Mouse (Mus musculus): ENCODE measurements around the gene Slc9b1. TPM values are rescaled to one million over a fixed set of nuclear protein-coding genes. Genes with fewer than 3 reads are reported as not detected.
A peak's percentile ranks its signal among the peaks of the same experiment; 100 is the strongest.

Gene Slc9b1
- polyA plus RNA-seq (2012; fragmentation: generic; extraction: Trizol) = not detected

DNA sequence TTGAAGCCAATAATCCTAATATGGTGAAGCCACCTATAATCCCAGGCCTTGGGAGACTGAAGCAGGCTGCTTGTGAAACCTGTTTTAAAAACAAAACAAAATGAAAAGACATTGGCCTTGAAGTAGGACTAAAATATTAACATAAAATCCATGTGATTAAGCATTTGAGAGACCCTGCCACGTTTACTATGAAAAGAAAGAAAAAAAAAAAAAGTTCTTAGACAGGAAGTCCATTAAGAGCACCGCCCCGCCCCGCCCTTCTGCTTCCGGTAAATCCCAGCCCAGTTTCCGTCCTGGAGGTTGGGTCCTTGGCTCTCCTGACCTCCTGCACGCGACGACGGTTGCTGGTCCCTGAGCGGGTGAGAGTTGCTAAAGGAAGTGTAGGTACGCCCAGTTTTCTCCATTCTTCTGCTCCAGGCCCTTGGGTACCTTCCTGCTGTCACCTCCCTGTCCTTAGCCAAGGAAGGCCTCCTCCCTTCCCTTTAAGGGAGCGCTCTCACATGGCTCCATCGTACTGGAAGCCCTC is at the start of gene Slc9b1:
Gene Slc9b1, plus strand, starts transcription at position 291 of the 526 bp plus-strand sequence.
- Histone ChIP-seq H3K4me3 (no peak within 1 kb of the TSS), H3ac (ENCODE audit: control insufficient read depth, insufficient read length) (no peak within 1 kb of the TSS), H3K27me3 (ENCODE audit: control insufficient read depth, insufficient read depth, insufficient read length) (no peaks in the 10 kb centered on the region), H3K79me2 (ENCODE audit: control insufficient read depth, insufficient read depth) (no peaks in the 10 kb centered on the region), H3K4me2 (ENCODE audit: low read depth) (no peak within 1 kb of the TSS), H3K36me3 (ENCODE audit: control insufficient read depth, insufficient read depth) (no peaks in the 10 kb centered on the region)
- TF ChIP-seq CEBPB (IDR thresholded peaks at IDR 0.05; ENCODE audit: insufficient read depth, poor library complexity, severe bottlenecking) = no peak
- no peak for TF ChIP-seq MAX (IDR thresholded peaks at IDR 0.05; ENCODE audit: low read depth)
- TF ChIP-seq E2F4 (IDR thresholded peaks at IDR 0.05; ENCODE audit: insufficient read depth) = no peak
- no peak for TF ChIP-seq MYOG (IDR thresholded peaks at IDR 0.05; ENCODE audit: control insufficient read depth in 1 of 3, insufficient read depth in 1 of 3, insufficient read length in 2 of 3, low read depth in 2 of 3)
- no peak for TF ChIP-seq USF1 (IDR thresholded peaks at IDR 0.05; ENCODE audit: low read depth)
- no peak for TF ChIP-seq MYOD1 (IDR thresholded peaks at IDR 0.05; ENCODE audit: control insufficient read depth in 1 of 3, insufficient read length in 2 of 3, low read depth in 2 of 3)
- TF ChIP-seq REST (IDR thresholded peaks at IDR 0.05; ENCODE audit: insufficient read depth, insufficient read length) = no peak
- no peak for TF ChIP-seq TCF3 (IDR thresholded peaks at IDR 0.05; ENCODE audit: insufficient read length, low read depth)
- no peak for TF ChIP-seq SRF (IDR thresholded peaks at IDR 0.05; ENCODE audit: control insufficient read depth, insufficient read length, low read depth)
- no peak for TF ChIP-seq TCF12 (IDR thresholded peaks at IDR 0.05; ENCODE audit: insufficient read depth, poor library complexity, severe bottlenecking)
- no peak for TF ChIP-seq POLR2AphosphoS2 (IDR thresholded peaks at IDR 0.05; ENCODE audit: insufficient read length, low read depth)
- no peak for TF ChIP-seq POLR2A (IDR thresholded peaks at IDR 0.05; ENCODE audit: insufficient read length, low read depth)

DNA sequence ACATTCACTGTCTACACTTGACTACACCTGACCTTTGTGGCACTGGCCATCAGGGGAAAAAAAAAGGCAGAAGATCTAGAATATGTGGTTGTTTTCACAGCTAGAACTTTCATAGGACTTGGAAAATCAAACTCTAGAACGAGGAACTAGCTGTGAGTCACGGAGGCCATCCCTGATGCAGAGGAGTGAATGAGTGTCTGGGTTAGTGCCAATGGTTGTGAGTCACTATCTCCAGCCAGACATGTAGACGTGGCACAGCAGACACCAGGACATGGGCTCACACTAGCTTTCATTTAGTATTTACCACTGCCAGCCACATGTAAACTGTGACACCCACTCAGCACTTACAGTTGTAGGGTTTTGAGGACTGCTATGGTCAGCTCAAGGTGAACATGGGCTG is 49.3 kb upstream of the Slc9b1 start:
- Histone ChIP-seq H3K27me3 (ENCODE audit: control insufficient read depth, insufficient read depth, insufficient read length) (no peaks in the 10 kb centered on the region), H3K79me2 (ENCODE audit: control insufficient read depth, insufficient read depth) (no peaks in the 10 kb centered on the region), H3K4me2 (ENCODE audit: low read depth) (peak overlapping the region; percentile 80), H3K36me3 (ENCODE audit: control insufficient read depth, insufficient read depth) (no peaks in the 10 kb centered on the region), H3ac (ENCODE audit: control insufficient read depth, insufficient read length) (no peak overlapping the region), H3K4me3 (no peak overlapping the region)
- TF ChIP-seq USF1 (IDR thresholded peaks at IDR 0.05; ENCODE audit: low read depth) (no peak), TCF3 (IDR thresholded peaks at IDR 0.05; ENCODE audit: insufficient read length, low read depth) (no peak), MYOD1 (IDR thresholded peaks at IDR 0.05; ENCODE audit: control insufficient read depth in 1 of 3, insufficient read length in 2 of 3, low read depth in 2 of 3) (peak in 1 of 3 experiments; percentile 11), MAX (IDR thresholded peaks at IDR 0.05; ENCODE audit: low read depth) (no peak), POLR2A (IDR thresholded peaks at IDR 0.05; ENCODE audit: insufficient read length, low read depth) (no peak), SRF (IDR thresholded peaks at IDR 0.05; ENCODE audit: control insufficient read depth, insufficient read length, low read depth) (no peak)

DNA sequence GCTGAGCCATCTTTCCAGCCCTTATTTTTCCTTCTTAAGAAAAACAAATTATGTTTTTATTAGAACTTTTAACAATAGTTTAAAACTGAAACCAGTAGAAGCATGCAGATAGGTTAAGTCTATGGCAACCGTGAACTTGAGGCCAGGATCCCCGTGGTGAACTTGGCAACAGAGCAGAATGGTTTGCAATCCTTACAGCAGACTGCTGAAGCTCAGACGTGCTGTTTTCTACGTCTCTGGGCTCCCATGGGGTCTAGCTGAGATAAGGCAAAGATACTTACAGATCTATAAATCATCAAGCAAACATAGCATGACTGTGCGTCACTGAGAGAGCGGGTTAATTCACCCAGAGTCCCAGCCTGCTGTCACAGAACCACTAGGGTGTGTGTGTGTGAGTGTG is 47.7 kb upstream of the Slc9b1 start:
- Histone ChIP-seq H3K36me3 (ENCODE audit: control insufficient read depth, insufficient read depth) (no peaks in the 10 kb centered on the region), H3K27me3 (ENCODE audit: control insufficient read depth, insufficient read depth, insufficient read length) (no peaks in the 10 kb centered on the region), H3K79me2 (ENCODE audit: control insufficient read depth, insufficient read depth) (no peaks in the 10 kb centered on the region), H3K4me2 (ENCODE audit: low read depth) (peak overlapping the region; percentile 13), H3ac (ENCODE audit: control insufficient read depth, insufficient read length) (no peak overlapping the region), H3K4me3 (no peak overlapping the region)
- TF ChIP-seq MYOD1 (IDR thresholded peaks at IDR 0.05; ENCODE audit: control insufficient read depth in 1 of 3, insufficient read length in 2 of 3, low read depth in 2 of 3) (no peak), TCF12 (IDR thresholded peaks at IDR 0.05; ENCODE audit: insufficient read depth, poor library complexity, severe bottlenecking) (no peak), SRF (IDR thresholded peaks at IDR 0.05; ENCODE audit: control insufficient read depth, insufficient read length, low read depth) (no peak), E2F4 (IDR thresholded peaks at IDR 0.05; ENCODE audit: insufficient read depth) (no peak)

DNA sequence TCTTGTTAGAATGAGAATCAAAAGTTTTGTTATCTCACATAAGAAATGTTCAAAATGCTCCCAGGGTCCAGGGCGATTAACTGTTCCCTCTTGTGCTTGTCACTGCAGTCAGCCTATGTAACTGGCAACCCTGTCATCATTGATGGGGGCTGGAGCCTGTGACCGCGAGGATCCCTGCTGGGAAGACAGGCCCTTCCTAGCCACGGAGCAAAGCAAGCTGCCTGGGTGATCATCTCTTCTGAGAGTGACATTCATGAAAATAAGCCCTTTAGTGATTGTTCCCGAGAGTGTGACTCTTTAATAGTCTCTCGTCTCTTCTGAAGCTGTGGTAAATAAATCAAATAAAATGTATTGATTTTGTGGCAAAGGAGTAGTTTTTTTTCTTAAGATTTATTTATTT is 43.8 kb upstream of the Slc9b1 start:
- no peak for TF ChIP-seq TCF12 (IDR thresholded peaks at IDR 0.05; ENCODE audit: insufficient read depth, poor library complexity, severe bottlenecking)
- TF ChIP-seq TCF3 (IDR thresholded peaks at IDR 0.05; ENCODE audit: insufficient read length, low read depth) = no peak
- TF ChIP-seq SRF (IDR thresholded peaks at IDR 0.05; ENCODE audit: control insufficient read depth, insufficient read length, low read depth) = no peak
- no peak for TF ChIP-seq USF1 (IDR thresholded peaks at IDR 0.05; ENCODE audit: low read depth)
- no peak for TF ChIP-seq MYOD1 (IDR thresholded peaks at IDR 0.05; ENCODE audit: control insufficient read depth in 1 of 3, insufficient read length in 2 of 3, low read depth in 2 of 3)
- no peak for TF ChIP-seq REST (IDR thresholded peaks at IDR 0.05; ENCODE audit: insufficient read depth, insufficient read length)
- TF ChIP-seq POLR2A (IDR thresholded peaks at IDR 0.05; ENCODE audit: insufficient read length, low read depth) = no peak
- TF ChIP-seq POLR2AphosphoS2 (IDR thresholded peaks at IDR 0.05; ENCODE audit: insufficient read length, low read depth) = no peak
- TF ChIP-seq CEBPB (IDR thresholded peaks at IDR 0.05; ENCODE audit: insufficient read depth, poor library complexity, severe bottlenecking) = no peak
- no peak for TF ChIP-seq MYOG (IDR thresholded peaks at IDR 0.05; ENCODE audit: control insufficient read depth in 1 of 3, insufficient read depth in 1 of 3, insufficient read length in 2 of 3, low read depth in 2 of 3)
- TF ChIP-seq E2F4 (IDR thresholded peaks at IDR 0.05; ENCODE audit: insufficient read depth) = no peak
- TF ChIP-seq MAX (IDR thresholded peaks at IDR 0.05; ENCODE audit: low read depth) = no peak
- Histone ChIP-seq H3K27me3 (ENCODE audit: control insufficient read depth, insufficient read depth, insufficient read length) (no peaks in the 10 kb centered on the region), H3K4me2 (ENCODE audit: low read depth) (no peak overlapping the region), H3K79me2 (ENCODE audit: control insufficient read depth, insufficient read depth) (no peaks in the 10 kb centered on the region), H3ac (ENCODE audit: control insufficient read depth, insufficient read length) (no peak overlapping the region), H3K36me3 (ENCODE audit: control insufficient read depth, insufficient read depth) (no peaks in the 10 kb centered on the region), H3K4me3 (no peak overlapping the region)

DNA sequence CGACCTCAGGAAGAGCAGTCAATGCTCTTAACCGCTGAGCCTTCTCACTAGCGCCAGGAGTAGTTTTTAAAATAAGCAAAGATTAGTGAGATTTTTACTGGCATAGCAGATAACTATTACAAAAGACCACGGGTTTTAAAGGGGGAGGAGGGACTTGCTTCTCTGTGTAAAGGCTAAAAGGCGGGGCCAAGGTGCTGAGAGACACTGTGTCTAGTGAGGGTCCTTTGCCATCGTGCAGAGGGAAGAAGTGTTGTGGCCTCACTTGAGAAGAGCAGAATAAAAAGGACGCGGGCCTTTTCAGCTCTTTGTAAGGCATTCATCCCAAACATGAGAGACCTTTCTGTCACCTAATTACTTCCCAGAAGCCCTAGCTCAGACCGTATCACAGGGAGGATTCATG is 43.3 kb upstream of the Slc9b1 start:
- Histone ChIP-seq H3K4me3 (no peak overlapping the region), H3ac (ENCODE audit: control insufficient read depth, insufficient read length) (no peak overlapping the region), H3K27me3 (ENCODE audit: control insufficient read depth, insufficient read depth, insufficient read length) (no peaks in the 10 kb centered on the region), H3K4me2 (ENCODE audit: low read depth) (no peak overlapping the region), H3K79me2 (ENCODE audit: control insufficient read depth, insufficient read depth) (no peaks in the 10 kb centered on the region), H3K36me3 (ENCODE audit: control insufficient read depth, insufficient read depth) (no peaks in the 10 kb centered on the region)
- TF ChIP-seq TCF3 (IDR thresholded peaks at IDR 0.05; ENCODE audit: insufficient read length, low read depth) (no peak), POLR2A (IDR thresholded peaks at IDR 0.05; ENCODE audit: insufficient read length, low read depth) (no peak), USF1 (IDR thresholded peaks at IDR 0.05; ENCODE audit: low read depth) (no peak), MYOG (IDR thresholded peaks at IDR 0.05; ENCODE audit: control insufficient read depth in 1 of 3, insufficient read depth in 1 of 3, insufficient read length in 2 of 3, low read depth in 2 of 3) (no peak), E2F4 (IDR thresholded peaks at IDR 0.05; ENCODE audit: insufficient read depth) (no peak), MYOD1 (IDR thresholded peaks at IDR 0.05; ENCODE audit: control insufficient read depth in 1 of 3, insufficient read length in 2 of 3, low read depth in 2 of 3) (no peak), SRF (IDR thresholded peaks at IDR 0.05; ENCODE audit: control insufficient read depth, insufficient read length, low read depth) (no peak), MAX (IDR thresholded peaks at IDR 0.05; ENCODE audit: low read depth) (no peak), TCF12 (IDR thresholded peaks at IDR 0.05; ENCODE audit: insufficient read depth, poor library complexity, severe bottlenecking) (no peak), CEBPB (IDR thresholded peaks at IDR 0.05; ENCODE audit: insufficient read depth, poor library complexity, severe bottlenecking) (no peak), POLR2AphosphoS2 (IDR thresholded peaks at IDR 0.05; ENCODE audit: insufficient read length, low read depth) (no peak)

All from myocyte (in vitro differentiated cells).